Mouse (Mus musculus) brain, embryonic 14.5 days (tissue): Measurements from ENCODE around the gene Zc3h10.

Source experiments
- CTCF ChIP-seq: fragments of 200-500 bp; IDR thresholded peaks from 2 replicates; pipeline ENCODE4 v1.5.1; 2012; ENCODE audit warnings: inconsistent platforms, mild to moderate bottlenecking, moderate library complexity, borderline replicate concordance; ENCODE audit not compliant: insufficient read depth, insufficient read length; ENCODE audit errors: extremely low read depth
- POLR2A ChIP-seq: fragments of 200-500 bp; IDR thresholded peaks from 2 replicates; pipeline ENCODE4 v1.6.1; 2012; ENCODE audit warnings: mild to moderate bottlenecking, inconsistent platforms, borderline replicate concordance; ENCODE audit not compliant: poor library complexity, insufficient read depth, insufficient read length, severe bottlenecking; ENCODE audit errors: extremely low read depth

DNA sequence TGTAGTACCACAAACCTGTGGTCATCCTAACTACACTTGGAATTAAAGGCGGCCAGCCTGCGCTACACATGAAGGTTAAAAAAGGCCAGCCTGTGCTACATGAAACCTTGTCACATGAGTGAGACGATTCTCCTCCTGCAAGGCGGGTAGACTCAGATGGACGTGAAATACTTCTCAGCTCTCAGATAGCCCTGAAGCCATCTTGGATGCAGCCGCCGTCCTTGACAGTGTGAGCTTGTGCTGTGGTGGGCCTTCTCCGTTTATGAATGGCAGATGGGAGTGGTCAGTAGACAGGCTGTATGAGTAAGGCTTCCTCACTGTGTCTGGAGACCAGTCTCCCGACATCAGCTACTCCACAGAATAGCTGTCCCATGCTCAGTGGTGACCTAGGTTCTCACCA, 38.4 kb downstream of the Zc3h10 start:
- TF ChIP-seq CTCF = no peak
- TF ChIP-seq POLR2A = no peak
